Mouse (Mus musculus) ES-Bruce4 (cell line): Measurements from ENCODE around the gene Smarca2. TPM values are rescaled to one million over a fixed set of nuclear protein-coding genes. Genes with fewer than 3 reads are reported as not detected.

Source experiments
- H3K27ac ChIP-seq: 2 replicates; pipeline ENCODE4 v1.5.1; 2012; ENCODE audit warnings: low read length, inconsistent platforms; ENCODE audit not compliant: insufficient read depth
- H3K27me3 ChIP-seq: 2 replicates; pipeline ENCODE4 v1.6.1; 2012; ENCODE audit warnings: mild to moderate bottlenecking, low read length, inconsistent platforms; ENCODE audit not compliant: control insufficient read depth, poor library complexity, insufficient read depth, severe bottlenecking
- H3K36me3 ChIP-seq: 2 replicates; pipeline ENCODE4 v1.6.1; 2012; ENCODE audit warnings: inconsistent platforms, mild to moderate bottlenecking, low read length, moderate library complexity; ENCODE audit not compliant: control insufficient read depth, poor library complexity, insufficient read depth, severe bottlenecking
- H3K4me1 ChIP-seq: one replicate; pipeline ENCODE4 v1.8.1; 2011; ENCODE audit warnings: low read length; ENCODE audit not compliant: control insufficient read depth, insufficient read depth
- H3K4me3 ChIP-seq: 2 replicates; pipeline ENCODE4 v1.5.1; 2011; ENCODE audit warnings: low read depth, mild to moderate bottlenecking, low read length
- H3K9ac ChIP-seq: 2 replicates; pipeline ENCODE4 v1.6.1; 2012; ENCODE audit warnings: low read depth, mild to moderate bottlenecking, inconsistent platforms; ENCODE audit not compliant: poor library complexity, severe bottlenecking
- H3K9me3 ChIP-seq: replicated peaks from 2 replicates; pipeline ENCODE4 v1.6.1; 2012; ENCODE audit warnings: mild to moderate bottlenecking, low read length, inconsistent platforms; ENCODE audit not compliant: control insufficient read depth, poor library complexity, insufficient read depth, severe bottlenecking
- CTCF ChIP-seq: IDR thresholded peaks from one replicate; pipeline ENCODE4 v1.8.1; 2011; ENCODE audit warnings: low read depth, low read length
- EP300 ChIP-seq: IDR thresholded peaks from 2 replicates; pipeline ENCODE4 v1.6.1; 2011; ENCODE audit warnings: low read depth, low read length; ENCODE audit not compliant: insufficient read depth
- POLR2A ChIP-seq: IDR thresholded peaks from one replicate; pipeline ENCODE4 v1.8.1; 2011; ENCODE audit warnings: low read length; ENCODE audit not compliant: insufficient read depth
- polyA plus RNA-seq: library from polyadenylated mRNA; stranded (reverse); fragments of >200 nt; gene quantifications from 2 replicates; pipeline ENCODE4 v1.2.4, GENCODE M21; 2011; ENCODE audit warnings: low read depth; ENCODE audit not compliant: missing spikeins, insufficient read depth, insufficient read length

Smarca2 gene
- polyA plus RNA-seq = 4.7 and 4.9 TPM in 2 replicates

DNA sequence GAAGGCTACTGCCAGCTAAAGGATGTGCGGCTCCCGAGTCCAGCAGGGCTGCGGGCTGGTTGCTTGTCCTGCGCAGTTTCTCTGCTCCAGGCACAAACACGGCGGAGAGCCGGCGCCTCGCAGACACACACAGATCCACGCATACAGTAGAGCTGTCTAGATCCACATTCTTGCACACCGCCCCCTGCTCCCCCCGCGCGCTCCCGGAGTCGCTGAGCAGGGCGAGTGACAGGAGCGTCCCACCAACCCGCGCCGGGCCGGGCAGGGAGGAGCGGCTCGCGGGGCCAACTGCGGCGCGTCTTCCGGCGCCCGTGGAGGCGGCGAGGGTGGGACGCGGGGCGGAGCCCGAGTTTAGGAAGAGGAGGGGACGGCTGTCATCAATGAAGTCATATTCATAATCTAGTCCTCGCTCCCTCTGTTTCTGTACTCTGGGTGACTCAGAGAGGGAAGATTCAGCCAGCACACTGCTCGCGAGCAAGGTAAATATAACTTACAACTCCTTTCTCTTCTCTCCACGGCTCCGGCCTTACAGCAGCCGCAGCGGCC lies at the start of gene Smarca2:
TSS of gene Smarca2 (plus strand) at position 296 of the 546 bp plus-strand sequence.
- Histone ChIP-seq H3K36me3 (no peaks in the 10 kb centered on the region), H3K9ac (peak within 1 kb of the TSS; percentile 21; the same call in 1 of the 2 replicates), H3K27me3 (peaks cover 28% of the 10 kb centered on the region), H3K27ac (no peak within 1 kb of the TSS), H3K9me3 (no peaks in the 10 kb centered on the region), H3K4me3 (peak within 1 kb of the TSS; percentile 62), H3K4me1 (no peaks in the 10 kb centered on the region)
- TF ChIP-seq POLR2A = no peak
- no peak for TF ChIP-seq CTCF
- no peak for TF ChIP-seq EP300

DNA sequence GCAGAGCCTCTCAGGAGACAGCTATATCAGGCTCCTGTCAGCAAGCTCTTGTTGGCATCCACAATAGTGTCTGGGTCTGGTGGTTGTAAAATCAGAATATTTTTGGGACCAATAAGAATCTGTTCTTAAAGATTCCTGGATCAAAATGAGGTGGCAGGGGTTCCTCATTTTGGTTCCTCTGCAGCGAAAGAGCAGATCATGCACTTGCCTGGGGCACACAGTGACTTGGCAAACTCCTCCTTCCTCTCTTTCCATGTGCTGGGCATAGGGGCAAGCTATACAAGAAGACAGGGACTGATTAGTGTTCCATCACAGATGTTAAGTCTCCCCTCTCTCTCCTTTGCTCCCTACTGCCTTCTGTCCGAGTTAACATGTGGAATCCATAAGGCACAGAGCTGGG lies 40.0 kb upstream of the Smarca2 start:
- no peaks in the 10 kb centered on the region for H3K27me3 ChIP-seq
- H3K9me3 ChIP-seq = no peaks in the 10 kb centered on the region
- no peaks in the 10 kb centered on the region for H3K4me1 ChIP-seq
- no peak overlapping the region for H3K27ac ChIP-seq
- no peak overlapping the region for H3K9ac ChIP-seq
- no peak for TF ChIP-seq POLR2A
- TF ChIP-seq EP300 = no peak
- no peak for TF ChIP-seq CTCF
- H3K4me3 ChIP-seq = no peak overlapping the region
- H3K36me3 ChIP-seq = no peaks in the 10 kb centered on the region

DNA sequence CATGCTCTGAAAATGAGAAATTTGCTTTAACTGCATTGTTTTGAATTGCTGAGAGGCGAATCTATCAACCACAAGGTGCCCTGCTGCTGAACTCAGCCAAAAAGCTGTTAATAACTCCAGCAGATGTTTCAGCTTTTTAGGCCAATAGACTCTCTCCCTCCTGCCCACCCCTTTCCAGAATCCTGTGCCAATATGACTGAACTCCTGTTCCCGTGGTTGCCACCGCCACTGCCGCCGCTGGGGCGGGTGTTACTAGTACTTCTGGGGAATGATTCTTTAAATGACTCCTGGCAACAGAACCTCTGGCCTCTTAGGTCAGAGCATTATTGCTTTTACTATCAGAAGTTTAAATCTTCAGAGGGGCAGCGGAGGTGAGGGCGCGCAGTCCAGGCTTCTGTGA lies 38.7 kb upstream of the Smarca2 start:
- Histone ChIP-seq H3K36me3 (no peaks in the 10 kb centered on the region), H3K27ac (no peak overlapping the region), H3K27me3 (no peaks in the 10 kb centered on the region), H3K4me1 (no peaks in the 10 kb centered on the region), H3K4me3 (no peak overlapping the region), H3K9me3 (no peaks in the 10 kb centered on the region), H3K9ac (no peak overlapping the region)
- TF ChIP-seq CTCF (no peak), POLR2A (no peak), EP300 (no peak)

DNA sequence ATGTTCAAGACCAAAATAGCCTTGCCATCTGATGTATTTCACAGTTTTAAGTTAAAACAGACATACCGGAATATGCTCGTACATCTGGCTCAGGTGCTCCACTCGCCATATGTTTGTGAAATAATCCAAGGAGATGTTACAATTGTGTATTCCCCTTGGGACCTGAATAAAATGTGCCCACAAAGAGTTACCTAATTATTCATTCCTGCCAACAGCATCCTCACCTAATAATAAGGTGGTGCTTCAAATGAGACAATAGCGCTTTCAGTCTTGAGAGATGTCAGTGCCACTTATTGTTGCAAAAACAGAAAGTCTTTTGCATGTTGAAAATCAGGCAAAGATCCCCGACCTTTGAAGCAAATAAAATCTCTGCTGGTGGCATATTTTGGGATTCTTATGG lies 36.6 kb upstream of the Smarca2 start:
- Histone ChIP-seq H3K27ac (no peak overlapping the region), H3K27me3 (no peaks in the 10 kb centered on the region; the same call in 1 of the 2 replicates), H3K9ac (no peak overlapping the region), H3K36me3 (no peaks in the 10 kb centered on the region), H3K4me1 (no peaks in the 10 kb centered on the region), H3K9me3 (no peaks in the 10 kb centered on the region), H3K4me3 (no peak overlapping the region)
- TF ChIP-seq POLR2A (no peak), EP300 (no peak), CTCF (no peak)

DNA sequence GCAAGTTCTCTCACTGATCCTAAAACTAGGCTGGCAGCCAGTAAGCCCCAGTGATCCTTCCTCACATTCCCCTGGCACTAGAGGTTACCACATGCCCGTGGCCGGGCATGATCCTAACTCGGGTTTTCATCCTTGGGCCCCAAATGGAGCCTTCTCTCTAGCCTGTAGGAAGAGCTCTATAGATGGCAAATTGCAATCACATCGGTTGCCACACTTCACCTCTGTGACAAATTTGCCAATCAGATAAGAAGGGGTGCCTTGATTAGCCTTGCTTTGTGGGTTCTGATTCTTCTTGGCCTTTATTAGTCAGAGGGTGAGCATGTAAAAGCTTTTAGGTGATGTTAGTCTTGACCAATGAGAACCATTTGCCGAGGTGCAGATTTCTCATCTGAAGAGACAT lies 35.9 kb upstream of the Smarca2 start:
- Histone ChIP-seq H3K27ac (no peak overlapping the region), H3K4me3 (no peak overlapping the region), H3K36me3 (no peaks in the 10 kb centered on the region), H3K4me1 (no peaks in the 10 kb centered on the region), H3K9me3 (no peaks in the 10 kb centered on the region), H3K27me3 (no peaks in the 10 kb centered on the region; the same call in 1 of the 2 replicates), H3K9ac (no peak overlapping the region)
- TF ChIP-seq EP300 (no peak), POLR2A (no peak), CTCF (no peak)

DNA sequence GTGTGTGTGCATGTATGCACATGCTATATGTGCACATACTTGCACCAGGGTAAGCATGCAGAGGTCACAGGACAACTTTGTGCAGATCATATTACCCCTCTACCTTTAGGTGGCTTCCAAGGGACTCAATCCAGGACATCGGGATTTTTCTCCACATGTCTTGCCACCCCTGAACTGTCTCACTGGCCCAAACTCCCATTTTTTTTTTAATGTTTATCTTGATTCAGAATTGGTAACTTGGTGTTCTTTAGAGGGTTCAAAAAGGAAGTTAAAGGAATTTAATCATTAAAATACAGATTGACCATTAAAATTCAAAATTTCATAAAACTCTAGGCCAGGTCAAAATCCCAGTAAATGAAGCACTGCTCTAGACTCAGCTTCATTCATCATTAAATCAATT lies 35.4 kb upstream of the Smarca2 start:
- Histone ChIP-seq H3K4me1 (no peaks in the 10 kb centered on the region), H3K27me3 (no peaks in the 10 kb centered on the region; the same call in 1 of the 2 replicates), H3K9ac (no peak overlapping the region), H3K4me3 (no peak overlapping the region), H3K36me3 (no peaks in the 10 kb centered on the region), H3K27ac (no peak overlapping the region), H3K9me3 (no peaks in the 10 kb centered on the region)
- no peak for TF ChIP-seq POLR2A
- no peak for TF ChIP-seq EP300
- no peak for TF ChIP-seq CTCF
